Mouse (Mus musculus): ENCODE results near the gene Aff1. TPM values are rescaled to one million over a fixed set of nuclear protein-coding genes. Genes with fewer than 3 reads are reported as not detected.

Aff1 gene
- polyA plus RNA-seq, 1 experiment = not detected

- 85% methylated on average over 1 of the region's 1 CpGs for WGBS
Observed at GRCm38 (mm10) chr5:103729225-103729624, 37.1 kb downstream of the Aff1 start.

GRCm38 (mm10) chr5:103730142-103730541 lies 38.0 kb downstream of the Aff1 start:
- no peak overlapping the region for H3K27ac ChIP-seq (ENCODE audit: insufficient read depth, low read depth, low read length)
- 100% methylated on average over 1 of the region's 1 CpGs for WGBS
- no peak overlapping the region for H3K4me3 ChIP-seq (ENCODE audit: insufficient read depth, low read depth, low read length)
- TF ChIP-seq POLR2A (IDR thresholded peaks at IDR 0.05; ENCODE audit: insufficient read depth, low read depth, low read length) (no peak), CTCF (IDR thresholded peaks at IDR 0.05; ENCODE audit: insufficient read depth, low read depth, low read length) (no peak)
- no peaks in the 10 kb centered on the region for H3K4me1 ChIP-seq (ENCODE audit: control insufficient read depth, insufficient read depth, low read length)

More at GRCm38 (mm10) chr5:103729225-103729624, 37.1 kb downstream of the Aff1 start:
- TF ChIP-seq POLR2A (IDR thresholded peaks at IDR 0.05; ENCODE audit: insufficient read depth, low read depth, low read length) = no peak
- TF ChIP-seq CTCF (IDR thresholded peaks at IDR 0.05; ENCODE audit: insufficient read depth, low read depth, low read length) = no peak
- no peaks in the 10 kb centered on the region for H3K4me1 ChIP-seq (ENCODE audit: control insufficient read depth, insufficient read depth, low read length)
- H3K4me3 ChIP-seq (ENCODE audit: insufficient read depth, low read depth, low read length) = no peak overlapping the region
- H3K27ac ChIP-seq (ENCODE audit: insufficient read depth, low read depth, low read length) = no peak overlapping the region

GRCm38 (mm10) chr5:103730727-103731126 lies 38.6 kb downstream of the Aff1 start:
- H3K27ac ChIP-seq (ENCODE audit: insufficient read depth, low read depth, low read length) = no peak overlapping the region
- WGBS = 80% methylated on average over 3 of the region's 3 CpGs
- H3K4me3 ChIP-seq (ENCODE audit: insufficient read depth, low read depth, low read length) = no peak overlapping the region
- H3K4me1 ChIP-seq (ENCODE audit: control insufficient read depth, insufficient read depth, low read length) = no peaks in the 10 kb centered on the region
- TF ChIP-seq CTCF (IDR thresholded peaks at IDR 0.05; ENCODE audit: insufficient read depth, low read depth, low read length) = no peak
- TF ChIP-seq POLR2A (IDR thresholded peaks at IDR 0.05; ENCODE audit: insufficient read depth, low read depth, low read length) = no peak

GRCm38 (mm10) chr5:103732581-103732980 lies 40.4 kb downstream of the Aff1 start:
- TF ChIP-seq CTCF (IDR thresholded peaks at IDR 0.05; ENCODE audit: insufficient read depth, low read depth, low read length) = no peak
- TF ChIP-seq POLR2A (IDR thresholded peaks at IDR 0.05; ENCODE audit: insufficient read depth, low read depth, low read length) = no peak
- 87% methylated on average over 4 of the region's 4 CpGs for WGBS
- H3K27ac ChIP-seq (ENCODE audit: insufficient read depth, low read depth, low read length) = no peak overlapping the region
- H3K4me3 ChIP-seq (ENCODE audit: insufficient read depth, low read depth, low read length) = no peak overlapping the region
- H3K4me1 ChIP-seq (ENCODE audit: control insufficient read depth, insufficient read depth, low read length) = peaks cover 2% of the 10 kb centered on the region; the same call in 1 of the 2 replicates

GRCm38 (mm10) chr5:103735411-103736112 lies 43.4 kb downstream of the Aff1 start:
- WGBS = 81% methylated on average over 5 of the region's 5 CpGs
- TF ChIP-seq CTCF (IDR thresholded peaks at IDR 0.05; ENCODE audit: insufficient read depth, low read depth, low read length) = no peak
- no peak for TF ChIP-seq POLR2A (IDR thresholded peaks at IDR 0.05; ENCODE audit: insufficient read depth, low read depth, low read length)
- no peak overlapping the region for H3K4me3 ChIP-seq (ENCODE audit: insufficient read depth, low read depth, low read length)
- no peak overlapping the region for H3K27ac ChIP-seq (ENCODE audit: insufficient read depth, low read depth, low read length)
- peaks cover 2% of the 10 kb centered on the region; the same call in 1 of the 2 replicates for H3K4me1 ChIP-seq (ENCODE audit: control insufficient read depth, insufficient read depth, low read length)

- H3K27ac ChIP-seq (ENCODE audit: insufficient read depth, low read depth, low read length) = no peak overlapping the region
- no peak overlapping the region for H3K4me3 ChIP-seq (ENCODE audit: insufficient read depth, low read depth, low read length)
- WGBS = 83% methylated on average over 6 of the region's 6 CpGs
- peaks cover 2% of the 10 kb centered on the region; the same call in 1 of the 2 replicates for H3K4me1 ChIP-seq (ENCODE audit: control insufficient read depth, insufficient read depth, low read length)
- TF ChIP-seq POLR2A (IDR thresholded peaks at IDR 0.05; ENCODE audit: insufficient read depth, low read depth, low read length) (no peak), CTCF (IDR thresholded peaks at IDR 0.05; ENCODE audit: insufficient read depth, low read depth, low read length) (no peak)
Observed at GRCm38 (mm10) chr5:103736553-103737207, 44.5 kb downstream of the Aff1 start.

- WGBS = 73% methylated on average over 26 of the region's 26 CpGs
- H3K4me1 ChIP-seq (ENCODE audit: control insufficient read depth, insufficient read depth, low read length) = peaks cover 2% of the 10 kb centered on the region; the same call in 1 of the 2 replicates
- H3K27ac ChIP-seq (ENCODE audit: insufficient read depth, low read depth, low read length) = no peak overlapping the region
- TF ChIP-seq POLR2A (IDR thresholded peaks at IDR 0.05; ENCODE audit: insufficient read depth, low read depth, low read length) (no peak), CTCF (IDR thresholded peaks at IDR 0.05; ENCODE audit: insufficient read depth, low read depth, low read length) (no peak)
- no peak overlapping the region for H3K4me3 ChIP-seq (ENCODE audit: insufficient read depth, low read depth, low read length)
Observed at GRCm38 (mm10) chr5:103737208-103738066, 45.3 kb downstream of the Aff1 start.

GRCm38 (mm10) chr5:103738509-103738908 lies 46.3 kb downstream of the Aff1 start:
- TF ChIP-seq POLR2A (IDR thresholded peaks at IDR 0.05; ENCODE audit: insufficient read depth, low read depth, low read length) (no peak), CTCF (IDR thresholded peaks at IDR 0.05; ENCODE audit: insufficient read depth, low read depth, low read length) (no peak)
- Histone ChIP-seq H3K4me1 (ENCODE audit: control insufficient read depth, insufficient read depth, low read length) (peaks cover 2% of the 10 kb centered on the region; the same call in 1 of the 2 replicates), H3K4me3 (ENCODE audit: insufficient read depth, low read depth, low read length) (no peak overlapping the region), H3K27ac (ENCODE audit: insufficient read depth, low read depth, low read length) (no peak overlapping the region)
- WGBS = 78% methylated on average over 5 of the region's 5 CpGs

Measured in olfactory bulb, adult 2 months (tissue).